Mouse (Mus musculus): ENCODE results near the gene Ski. TPM values are rescaled to one million over a fixed set of nuclear protein-coding genes. Genes with fewer than 3 reads are reported as not detected.

Ski gene
- polyA plus RNA-seq, 1 experiment, result 63.9 TPM

- no peak overlapping the region for H3K4me3 ChIP-seq (ENCODE audit: insufficient read depth, low read length)
These were observed 95.6 kb downstream of the Ski start for GRCm38 (mm10) chr4:155126602-155127372.

GRCm38 (mm10) chr4:155126194-155126593 lies 96.2 kb downstream of the Ski start:
- TF ChIP-seq POLR2A (IDR thresholded peaks at IDR 0.05; ENCODE audit: borderline replicate concordance, low read depth, low read length), result no peak
- no peak for TF ChIP-seq CTCF (IDR thresholded peaks at IDR 0.05; ENCODE audit: low read depth, low read length)
- no peak overlapping the region for H3K27ac ChIP-seq (ENCODE audit: insufficient read depth, low read depth, low read length)
- H3K4me1 ChIP-seq (ENCODE audit: control insufficient read depth, insufficient read depth, low read length), result peaks cover 12% of the 10 kb centered on the region
- no peak overlapping the region for H3K4me3 ChIP-seq (ENCODE audit: insufficient read depth, low read length)

More at GRCm38 (mm10) chr4:155126602-155127372, 95.6 kb downstream of the Ski start:
- Histone ChIP-seq H3K27ac (ENCODE audit: insufficient read depth, low read depth, low read length) (no peak overlapping the region), H3K4me1 (ENCODE audit: control insufficient read depth, insufficient read depth, low read length) (peaks cover 6% of the 10 kb centered on the region)
- TF ChIP-seq CTCF (IDR thresholded peaks at IDR 0.05; ENCODE audit: low read depth, low read length) (no peak), POLR2A (IDR thresholded peaks at IDR 0.05; ENCODE audit: borderline replicate concordance, low read depth, low read length) (no peak)

- H3K4me1 ChIP-seq (ENCODE audit: control insufficient read depth, insufficient read depth, low read length), result peaks cover 20% of the 10 kb centered on the region
- no peak overlapping the region for H3K4me3 ChIP-seq (ENCODE audit: insufficient read depth, low read length)
- H3K27ac ChIP-seq (ENCODE audit: insufficient read depth, low read depth, low read length), result no peak overlapping the region
- TF ChIP-seq POLR2A (IDR thresholded peaks at IDR 0.05; ENCODE audit: borderline replicate concordance, low read depth, low read length) (no peak), CTCF (IDR thresholded peaks at IDR 0.05; ENCODE audit: low read depth, low read length) (no peak)
These were observed 97.1 kb downstream of the Ski start for GRCm38 (mm10) chr4:155125310-155125709.

GRCm38 (mm10) chr4:155123868-155124534 lies 98.4 kb downstream of the Ski start:
- H3K27ac ChIP-seq (ENCODE audit: insufficient read depth, low read depth, low read length), result no peak overlapping the region
- H3K4me3 ChIP-seq (ENCODE audit: insufficient read depth, low read length), result no peak overlapping the region
- TF ChIP-seq CTCF (IDR thresholded peaks at IDR 0.05; ENCODE audit: low read depth, low read length) (no peak), POLR2A (IDR thresholded peaks at IDR 0.05; ENCODE audit: borderline replicate concordance, low read depth, low read length) (no peak)
- H3K4me1 ChIP-seq (ENCODE audit: control insufficient read depth, insufficient read depth, low read length), result peaks cover 20% of the 10 kb centered on the region

- no peak overlapping the region for H3K4me3 ChIP-seq (ENCODE audit: insufficient read depth, low read length)
- TF ChIP-seq POLR2A (IDR thresholded peaks at IDR 0.05; ENCODE audit: borderline replicate concordance, low read depth, low read length) (no peak), CTCF (IDR thresholded peaks at IDR 0.05; ENCODE audit: low read depth, low read length) (no peak)
- H3K4me1 ChIP-seq (ENCODE audit: control insufficient read depth, insufficient read depth, low read length), result peaks cover 21% of the 10 kb centered on the region
- no peak overlapping the region for H3K27ac ChIP-seq (ENCODE audit: insufficient read depth, low read depth, low read length)
These were observed 99.8 kb downstream of the Ski start for GRCm38 (mm10) chr4:155122444-155123040.

GRCm38 (mm10) chr4:155121915-155122443 lies 100.4 kb downstream of the Ski start:
- H3K4me3 ChIP-seq (ENCODE audit: insufficient read depth, low read length), result no peak overlapping the region
- TF ChIP-seq POLR2A (IDR thresholded peaks at IDR 0.05; ENCODE audit: borderline replicate concordance, low read depth, low read length), result no peak
- no peak for TF ChIP-seq CTCF (IDR thresholded peaks at IDR 0.05; ENCODE audit: low read depth, low read length)
- H3K4me1 ChIP-seq (ENCODE audit: control insufficient read depth, insufficient read depth, low read length), result peaks cover 25% of the 10 kb centered on the region
- H3K27ac ChIP-seq (ENCODE audit: insufficient read depth, low read depth, low read length), result no peak overlapping the region

- Histone ChIP-seq H3K4me3 (ENCODE audit: insufficient read depth, low read length) (no peak overlapping the region), H3K4me1 (ENCODE audit: control insufficient read depth, insufficient read depth, low read length) (peaks cover 30% of the 10 kb centered on the region), H3K27ac (ENCODE audit: insufficient read depth, low read depth, low read length) (peak overlapping the region; percentile 51)
- TF ChIP-seq POLR2A (IDR thresholded peaks at IDR 0.05; ENCODE audit: borderline replicate concordance, low read depth, low read length), result no peak
- TF ChIP-seq CTCF (IDR thresholded peaks at IDR 0.05; ENCODE audit: low read depth, low read length), result no peak
These were observed 101.2 kb downstream of the Ski start for GRCm38 (mm10) chr4:155121222-155121621.

- peaks cover 32% of the 10 kb centered on the region for H3K4me1 ChIP-seq (ENCODE audit: control insufficient read depth, insufficient read depth, low read length)
- no peak overlapping the region; the same call in 1 of the 2 replicates for H3K27ac ChIP-seq (ENCODE audit: insufficient read depth, low read depth, low read length)
- TF ChIP-seq CTCF (IDR thresholded peaks at IDR 0.05; ENCODE audit: low read depth, low read length) (no peak), POLR2A (IDR thresholded peaks at IDR 0.05; ENCODE audit: borderline replicate concordance, low read depth, low read length) (no peak)
- H3K4me3 ChIP-seq (ENCODE audit: insufficient read depth, low read length), result no peak overlapping the region
These were observed 101.8 kb downstream of the Ski start for GRCm38 (mm10) chr4:155120583-155120982.

GRCm38 (mm10) chr4:155120038-155120437 lies 102.4 kb downstream of the Ski start:
- H3K27ac ChIP-seq (ENCODE audit: insufficient read depth, low read depth, low read length), result no peak overlapping the region

More at GRCm38 (mm10) chr4:155120038-155120437, 102.4 kb downstream of the Ski start:
- Histone ChIP-seq H3K4me3 (ENCODE audit: insufficient read depth, low read length) (no peak overlapping the region), H3K4me1 (ENCODE audit: control insufficient read depth, insufficient read depth, low read length) (peaks cover 32% of the 10 kb centered on the region)
- TF ChIP-seq POLR2A (IDR thresholded peaks at IDR 0.05; ENCODE audit: borderline replicate concordance, low read depth, low read length), result no peak
- no peak for TF ChIP-seq CTCF (IDR thresholded peaks at IDR 0.05; ENCODE audit: low read depth, low read length)

All from bone marrow macrophage, adult 2 months (primary cell).